Mouse (Mus musculus): ENCODE measurements around the gene Slc39a3. TPM values are rescaled to one million over a fixed set of nuclear protein-coding genes. Genes with fewer than 3 reads are reported as not detected.
"Not testable (repeated sequence)": the region's sequence is repeated elsewhere in the genome, so short reads cannot be mapped to it uniquely, and the experiment has no call there.

The Slc39a3 gene
- polyA plus RNA-seq, 1 experiment, result 37.5 TPM

DNA sequence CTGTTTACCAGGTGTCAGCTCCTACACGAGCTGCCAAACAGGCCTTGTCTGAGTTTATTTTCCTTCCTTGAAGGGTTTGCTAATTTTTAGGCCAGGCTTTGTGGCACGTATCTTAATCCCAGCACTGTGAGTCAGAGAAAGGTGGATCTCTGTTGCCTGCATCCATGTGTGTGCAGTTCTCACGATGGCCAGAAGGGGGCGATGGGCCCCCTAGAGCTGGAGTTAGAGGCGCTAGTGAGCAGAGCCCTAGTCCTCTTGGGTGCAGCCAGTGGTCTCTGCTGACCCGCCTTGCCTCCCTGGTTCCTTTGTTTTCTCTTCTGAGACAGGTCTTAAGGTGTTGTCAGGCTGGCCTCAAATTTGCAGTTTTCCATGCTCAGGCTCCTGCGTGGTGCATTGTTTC, 36.2 kb upstream of the Slc39a3 start:
- no peak for TF ChIP-seq POLR2A (IDR thresholded peaks at IDR 0.05; ENCODE audit: low read depth, low read length)
- peak; percentile 48 for TF ChIP-seq CTCF (conservative IDR thresholded peaks at IDR 0.05; ENCODE audit: insufficient read depth, insufficient read length, low read depth, low read length)
- Histone ChIP-seq H3K27me3 (replicated peaks; ENCODE audit: control insufficient read depth, insufficient read depth, low read length) (no peaks in the 10 kb centered on the region), H3K4me3 (ENCODE audit: insufficient read depth, low read depth, low read length) (no peak overlapping the region), H3K4me1 (ENCODE audit: control insufficient read depth, insufficient read depth, low read length) (peaks cover 4% of the 10 kb centered on the region; the same call in 1 of the 2 replicates), H3K27ac (ENCODE audit: insufficient read depth, low read depth, low read length) (no peak overlapping the region), H3K36me3 (ENCODE audit: control insufficient read depth, insufficient read depth, low read length) (no peaks in the 10 kb centered on the region)
- 68% methylated on average over 7 of the region's 7 CpGs for WGBS
- no peak for DNase-seq

DNA sequence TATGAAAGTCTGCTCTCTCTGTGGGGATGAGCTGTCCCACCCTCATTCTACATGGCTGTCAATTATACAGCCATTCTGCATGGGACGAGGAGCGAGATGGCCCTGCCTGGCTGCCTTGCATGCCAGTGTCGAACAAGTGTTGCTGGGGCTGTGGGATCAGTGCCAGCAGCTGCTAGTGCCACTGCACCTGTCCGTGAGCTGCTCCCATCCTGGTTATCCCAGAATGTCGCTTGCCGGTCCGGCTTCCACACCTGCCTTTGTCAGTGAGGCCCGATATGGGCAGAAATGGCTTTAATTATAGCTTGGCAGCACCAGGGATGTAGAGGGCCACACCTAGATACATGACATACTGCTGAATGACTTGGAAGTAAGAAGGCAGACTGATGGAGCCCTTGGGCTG, 35.1 kb upstream of the Slc39a3 start:
- Histone ChIP-seq H3K4me1 (ENCODE audit: control insufficient read depth, insufficient read depth, low read length) (peaks cover 4% of the 10 kb centered on the region; the same call in 1 of the 2 replicates), H3K27me3 (replicated peaks; ENCODE audit: control insufficient read depth, insufficient read depth, low read length) (no peaks in the 10 kb centered on the region), H3K36me3 (ENCODE audit: control insufficient read depth, insufficient read depth, low read length) (no peaks in the 10 kb centered on the region), H3K27ac (ENCODE audit: insufficient read depth, low read depth, low read length) (no peak overlapping the region), H3K4me3 (ENCODE audit: insufficient read depth, low read depth, low read length) (no peak overlapping the region)
- TF ChIP-seq POLR2A (IDR thresholded peaks at IDR 0.05; ENCODE audit: low read depth, low read length), result no peak
- TF ChIP-seq CTCF (conservative IDR thresholded peaks at IDR 0.05; ENCODE audit: insufficient read depth, insufficient read length, low read depth, low read length), result no peak
- WGBS, result 95% methylated on average over 8 of the region's 8 CpGs
- no peak for DNase-seq

DNA sequence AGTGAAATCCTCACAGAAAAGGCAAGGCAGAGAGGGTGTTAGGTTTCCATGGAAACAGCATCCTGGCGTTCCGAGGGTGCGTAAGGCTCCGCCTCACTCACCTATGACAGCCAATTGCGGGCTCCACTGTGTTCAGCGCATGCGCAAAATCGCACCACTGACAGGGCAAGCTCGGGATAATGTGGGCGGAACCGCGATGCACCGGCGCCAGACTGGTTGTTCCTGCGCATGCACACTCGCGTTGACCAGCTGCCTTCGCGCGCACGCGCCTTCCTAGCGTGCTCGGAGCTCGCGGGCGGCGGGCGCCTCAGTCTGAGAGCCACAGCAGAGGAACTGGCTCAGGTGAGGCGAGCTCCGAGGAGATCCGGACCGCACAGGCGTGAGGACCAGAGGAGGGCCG, 32.6 kb upstream of the Slc39a3 start, which contains the start of gene Thop1:
Gene Thop1 (plus strand): TSS at position 200 of the 400 bp plus-strand sequence.
- Histone ChIP-seq H3K4me1 (ENCODE audit: control insufficient read depth, insufficient read depth, low read length) (peaks cover 4% of the 10 kb centered on the region; the same call in 1 of the 2 replicates), H3K4me3 (ENCODE audit: insufficient read depth, low read depth, low read length) (peak within 1 kb of the TSS; percentile 54), H3K27me3 (replicated peaks; ENCODE audit: control insufficient read depth, insufficient read depth, low read length) (no peaks in the 10 kb centered on the region), H3K36me3 (ENCODE audit: control insufficient read depth, insufficient read depth, low read length) (no peaks in the 10 kb centered on the region), H3K27ac (ENCODE audit: insufficient read depth, low read depth, low read length) (no peak within 1 kb of the TSS)
- no peak for TF ChIP-seq CTCF (conservative IDR thresholded peaks at IDR 0.05; ENCODE audit: insufficient read depth, insufficient read length, low read depth, low read length)
- no peak for TF ChIP-seq POLR2A (IDR thresholded peaks at IDR 0.05; ENCODE audit: low read depth, low read length)
- under 1% methylated on average over 35 of the region's 35 CpGs for WGBS
- DNase-seq, result peak; percentile 99

DNA sequence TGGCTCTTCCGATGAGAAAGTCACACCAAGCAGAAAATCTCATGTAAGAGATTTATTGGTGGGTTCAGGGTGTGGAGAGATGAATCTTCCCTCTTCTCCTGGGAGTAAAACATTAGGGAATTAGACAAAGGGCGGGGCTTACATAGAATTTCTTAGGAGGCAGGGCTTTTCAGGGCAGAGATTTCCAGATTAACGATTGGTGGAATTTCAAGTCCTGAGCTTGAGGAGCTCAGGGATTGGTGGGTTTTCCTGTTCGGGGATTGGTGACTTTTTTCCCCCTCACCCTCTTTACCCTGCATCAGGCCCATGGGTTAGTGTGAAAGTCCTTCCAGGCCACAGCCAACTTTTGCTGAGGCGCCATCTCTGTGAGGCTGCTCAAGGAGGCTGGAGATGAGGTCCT, 31.5 kb upstream of the Slc39a3 start:
- Histone ChIP-seq H3K4me1 (ENCODE audit: control insufficient read depth, insufficient read depth, low read length) (peaks cover 4% of the 10 kb centered on the region; the same call in 1 of the 2 replicates), H3K36me3 (ENCODE audit: control insufficient read depth, insufficient read depth, low read length) (no peaks in the 10 kb centered on the region), H3K4me3 (ENCODE audit: insufficient read depth, low read depth, low read length) (no peak overlapping the region), H3K27ac (ENCODE audit: insufficient read depth, low read depth, low read length) (no peak overlapping the region), H3K27me3 (replicated peaks; ENCODE audit: control insufficient read depth, insufficient read depth, low read length) (no peaks in the 10 kb centered on the region)
- no peak for TF ChIP-seq CTCF (conservative IDR thresholded peaks at IDR 0.05; ENCODE audit: insufficient read depth, insufficient read length, low read depth, low read length)
- WGBS, result 75% methylated on average over 5 of the region's 5 CpGs
- no peak for DNase-seq

DNA sequence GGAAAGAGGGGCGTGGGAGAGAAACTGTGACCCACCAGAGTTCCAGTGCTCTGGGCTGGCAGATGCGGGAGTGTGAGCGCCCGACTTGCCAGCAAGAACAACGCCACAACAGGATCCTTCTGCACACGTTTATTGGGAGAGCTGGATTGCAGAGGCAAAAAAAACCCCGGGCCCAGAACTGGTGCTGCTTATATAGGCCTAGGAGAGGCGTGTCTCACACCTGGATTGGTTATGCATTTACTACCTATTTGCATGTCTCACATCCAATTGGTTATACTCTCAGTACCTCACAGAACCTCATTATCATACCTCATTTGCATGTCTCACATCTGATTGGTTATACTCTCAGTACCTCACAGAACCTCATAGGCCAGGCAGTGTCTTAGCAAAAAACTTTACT, 27.3 kb upstream of the Slc39a3 start:
- H3K4me3 ChIP-seq (ENCODE audit: insufficient read depth, low read depth, low read length); H3K36me3 ChIP-seq (ENCODE audit: control insufficient read depth, insufficient read depth, low read length); DNase-seq; H3K4me1 ChIP-seq (ENCODE audit: control insufficient read depth, insufficient read depth, low read length); H3K27ac ChIP-seq (ENCODE audit: insufficient read depth, low read depth, low read length); H3K27me3 ChIP-seq (replicated peaks; ENCODE audit: control insufficient read depth, insufficient read depth, low read length): not testable (repeated sequence)
- 89% methylated on average over 8 of the region's 8 CpGs for WGBS

DNA sequence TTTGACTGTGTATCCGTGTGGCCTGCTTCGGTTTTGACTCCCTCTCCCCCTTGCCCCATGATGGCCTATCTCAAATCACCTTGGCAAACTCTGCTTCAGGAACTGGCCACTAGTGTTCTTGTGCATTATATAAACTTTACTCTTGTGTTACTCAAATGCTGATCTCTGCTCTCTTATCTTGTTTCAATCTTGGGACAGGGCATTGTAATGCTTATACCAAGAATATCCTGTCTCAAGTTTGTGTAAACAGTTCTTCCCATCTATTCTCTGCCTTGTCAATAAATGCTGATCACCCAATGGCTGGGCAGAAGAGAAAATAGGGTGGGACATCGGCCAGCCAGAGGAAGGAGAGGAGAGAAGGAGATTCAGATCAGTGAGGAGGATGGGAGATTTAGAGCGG, 25.5 kb upstream of the Slc39a3 start:
- no peak overlapping the region for H3K4me3 ChIP-seq (ENCODE audit: insufficient read depth, low read depth, low read length)
- H3K36me3 ChIP-seq (ENCODE audit: control insufficient read depth, insufficient read depth, low read length), result no peaks in the 10 kb centered on the region
- H3K27me3 ChIP-seq (replicated peaks; ENCODE audit: control insufficient read depth, insufficient read depth, low read length), result no peaks in the 10 kb centered on the region
- peaks cover 6% of the 10 kb centered on the region; the same call in 1 of the 2 replicates for H3K4me1 ChIP-seq (ENCODE audit: control insufficient read depth, insufficient read depth, low read length)
- 61% methylated on average over 4 of the region's 4 CpGs for WGBS
- no peak overlapping the region for H3K27ac ChIP-seq (ENCODE audit: insufficient read depth, low read depth, low read length)
- TF ChIP-seq POLR2A (IDR thresholded peaks at IDR 0.05; ENCODE audit: low read depth, low read length) (no peak), CTCF (conservative IDR thresholded peaks at IDR 0.05; ENCODE audit: insufficient read depth, insufficient read length, low read depth, low read length) (no peak)
- DNase-seq, result no peak

DNA sequence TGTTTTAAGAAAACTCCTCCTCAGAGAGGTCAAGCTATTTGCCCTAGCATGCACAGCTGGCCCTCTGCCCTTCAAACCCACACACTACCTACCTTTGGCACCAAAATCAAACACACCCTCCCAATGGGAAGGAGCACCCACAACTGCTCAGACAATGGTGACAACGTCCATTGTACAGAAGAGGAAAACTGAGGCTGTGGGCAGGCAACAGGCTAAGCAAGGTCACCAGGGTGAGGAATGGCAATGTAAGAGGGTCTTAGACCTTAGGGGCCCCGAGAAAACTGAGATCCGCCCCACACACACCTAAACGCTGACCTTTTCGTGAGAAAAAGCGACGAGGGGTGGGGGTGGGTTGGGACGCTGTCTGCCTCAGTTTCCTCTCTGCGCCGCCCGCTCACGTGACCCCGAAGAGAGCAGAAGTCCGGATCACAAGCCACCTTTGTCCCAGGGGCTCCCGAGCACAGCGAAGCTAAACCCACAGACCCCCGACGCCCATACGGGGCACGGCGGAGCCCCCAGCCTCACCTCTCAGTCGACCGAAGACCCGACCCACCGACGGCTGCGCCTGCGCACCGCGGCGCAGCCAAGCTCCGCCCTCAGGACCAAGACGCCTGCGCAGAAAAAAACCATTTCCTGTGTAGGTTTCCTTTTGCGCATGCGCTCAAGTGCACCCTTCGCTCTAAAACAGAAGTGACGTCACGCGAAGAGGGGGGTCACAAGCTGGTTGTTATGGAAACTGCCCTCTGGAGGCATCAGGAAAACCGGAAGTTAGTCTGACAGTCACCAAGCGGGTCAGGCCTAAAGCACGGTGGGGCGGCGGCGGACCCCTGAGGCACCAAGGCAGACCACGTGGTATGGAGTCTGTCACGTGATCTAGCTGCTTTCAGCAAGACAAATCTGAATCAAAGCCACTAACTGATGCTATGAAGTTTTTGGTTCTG, 22.6 kb upstream of the Slc39a3 start, which contains the start of gene Sgta:
Gene Sgta (minus strand): TSS at position 579 of the 941 bp plus-strand sequence.
- H3K4me3 ChIP-seq (ENCODE audit: insufficient read depth, low read depth, low read length), result peak within 1 kb of the TSS; percentile 72
- no peaks in the 10 kb centered on the region for H3K36me3 ChIP-seq (ENCODE audit: control insufficient read depth, insufficient read depth, low read length)
- TF ChIP-seq POLR2A (IDR thresholded peaks at IDR 0.05; ENCODE audit: low read depth, low read length) (no peak), CTCF (conservative IDR thresholded peaks at IDR 0.05; ENCODE audit: insufficient read depth, insufficient read length, low read depth, low read length) (no peak)
- DNase-seq, result peak; percentile 100
- H3K27me3 ChIP-seq (replicated peaks; ENCODE audit: control insufficient read depth, insufficient read depth, low read length), result no peaks in the 10 kb centered on the region
- under 1% methylated on average over 48 of the region's 48 CpGs for WGBS
- peaks cover 6% of the 10 kb centered on the region; the same call in 1 of the 2 replicates for H3K4me1 ChIP-seq (ENCODE audit: control insufficient read depth, insufficient read depth, low read length)
- peak within 1 kb of the TSS; percentile 53; the same call in 1 of the 2 replicates for H3K27ac ChIP-seq (ENCODE audit: insufficient read depth, low read depth, low read length)
